Mouse (Mus musculus) kidney, postnatal 36 days (tissue): Measurements from ENCODE around the gene Ifna15.

ENCODE experiments used
- DNase-seq, 2 experiments: peaks; one replicate each; pipeline ENCODE4 v3.0.0; 2021 to 2022; ENCODE audit warnings: mixed read lengths in 2 of 2

Gene Ifna15

GRCm38 (mm10) chr4:88513743-88514142 lies 44.3 kb downstream of the Ifna15 start:
- DNase-seq = no peak
